Mouse (Mus musculus) kidney, postnatal 0 days (tissue): Measurements from ENCODE around the gene Znrf1. TPM values are rescaled to one million over a fixed set of nuclear protein-coding genes. Genes with fewer than 3 reads are reported as not detected.

ENCODE experiments used
- ATAC-seq: fragments of 200-750 bp; cut with Nextera tagmentation; replicated peaks from 2 replicates; pipeline ENCODE4 v1.8.0; 2017; ENCODE audit warnings: low read depth, moderate number of reproducible peaks, moderate TSS enrichment, moderate library complexity; ENCODE audit not compliant: low FRiP score
- DNase-seq: peaks from one replicate; pipeline ENCODE4 v3.0.0-alpha.2; 2016; ENCODE audit warnings: low spot score
- H3K27ac ChIP-seq: fragments of 300-500 bp; sonication (generic); 2 replicates; pipeline ENCODE4 v1.5.1; 2014; ENCODE audit warnings: mild to moderate bottlenecking
- H3K27me3 ChIP-seq: fragments of 300-500 bp; sonication (generic); 2 replicates; pipeline ENCODE4 v1.6.1; 2014; ENCODE audit warnings: low read length, mixed read lengths; ENCODE audit not compliant: insufficient read depth
- H3K36me3 ChIP-seq: fragments of 300-500 bp; sonication (generic); 2 replicates; pipeline ENCODE4 v1.6.1; 2014; ENCODE audit warnings: low read length, mixed read lengths; ENCODE audit not compliant: insufficient read depth
- H3K4me1 ChIP-seq: fragments of 300-500 bp; sonication (generic); replicated peaks from 2 replicates; pipeline ENCODE4 v1.6.1; 2014; ENCODE audit warnings: antibody characterized with exemption, low read length, mixed read lengths; ENCODE audit not compliant: insufficient read depth
- H3K4me2 ChIP-seq: fragments of 300-500 bp; sonication (generic); 2 replicates; pipeline ENCODE4 v1.6.1; 2014; ENCODE audit warnings: mild to moderate bottlenecking, low read length, moderate library complexity, mixed read lengths
- H3K4me3 ChIP-seq: fragments of 300-500 bp; sonication (generic); replicated peaks from 2 replicates; pipeline ENCODE4 v1.5.1; 2014; ENCODE audit warnings: low read depth, low read length
- H3K9ac ChIP-seq: fragments of 300-500 bp; sonication (generic); 2 replicates; pipeline ENCODE4 v1.6.1; 2014; ENCODE audit warnings: low read depth, low read length
- H3K9me3 ChIP-seq: fragments of 300-500 bp; sonication (generic); replicated peaks from 2 replicates; pipeline ENCODE4 v1.6.1; 2016; ENCODE audit warnings: low read length, inconsistent platforms, mixed read lengths
- CTCF ChIP-seq: IDR thresholded peaks from 2 replicates; pipeline ENCODE4 v1.5.1; 2016; ENCODE audit warnings: antibody characterized with exemption, low read depth, mild to moderate bottlenecking, moderate library complexity
- WGBS: fragments of 180-500 bp; shearing (Covaris S2); extraction: QIAGEN DNeasy Blood & Tissue Kit; methylation state at CpG from one replicate; pipeline ENCODE4 v1.1.7; 2014; 5-methylcytosine and 5-hydroxymethylcytosine counted together
- polyA plus RNA-seq: library from polyadenylated mRNA; unstranded; fragments of >200 nt; fragmentation: Nextera tagmentation; extraction: Ambion mirVana; gene quantifications from 2 replicates; pipeline ENCODE4 v1.2.1, GENCODE M21; 2015

The Znrf1 gene
- polyA plus RNA-seq, 1 experiment from 2014 or later: 22.5 TPM

GRCm38 (mm10) chr8:111516451-111517035, 19.4 kb upstream of the Znrf1 start:
- H3K36me3 ChIP-seq: no peaks in the 10 kb centered on the region
- no peak for TF ChIP-seq CTCF
- no peak overlapping the region for H3K4me3 ChIP-seq
- H3K9me3 ChIP-seq: no peaks in the 10 kb centered on the region
- H3K4me1 ChIP-seq: 0 out of 2 replicates have a peak, but pooled peaks cover 4% of the 10 kb centered on the region
- H3K27ac ChIP-seq: no peak overlapping the region
- H3K9ac ChIP-seq: no peak overlapping the region
- DNase-seq: peak; percentile 56
- no peaks in the 10 kb centered on the region for H3K27me3 ChIP-seq
- 53% methylated on average over 7 of the region's 7 CpGs for WGBS
- no peak overlapping the region for H3K4me2 ChIP-seq
- ATAC-seq: no peak

GRCm38 (mm10) chr8:111517466-111517865, 18.4 kb upstream of the Znrf1 start:
- Histone ChIP-seq H3K27ac (no peak overlapping the region), H3K4me1 (0 out of 2 replicates have a peak, but pooled peaks cover 4% of the 10 kb centered on the region), H3K4me2 (no peak overlapping the region), H3K27me3 (no peaks in the 10 kb centered on the region), H3K9ac (no peak overlapping the region), H3K36me3 (no peaks in the 10 kb centered on the region), H3K4me3 (no peak overlapping the region), H3K9me3 (no peaks in the 10 kb centered on the region)
- 82% methylated on average over 2 of the region's 2 CpGs for WGBS
- DNase-seq: no peak
- no peak for ATAC-seq
- no peak for TF ChIP-seq CTCF

- Histone ChIP-seq H3K9me3 (no peaks in the 10 kb centered on the region), H3K27ac (no peak within 1 kb of the TSS), H3K4me3 (peak within 1 kb of the TSS; percentile 60), H3K9ac (peak within 1 kb of the TSS; percentile 57), H3K27me3 (no peaks in the 10 kb centered on the region), H3K4me2 (peak within 1 kb of the TSS; percentile 73), H3K36me3 (no peaks in the 10 kb centered on the region), H3K4me1 (0 out of 2 replicates have a peak, but pooled peaks cover 4% of the 10 kb centered on the region)
- DNase-seq (peak; percentile 100), ATAC-seq (peak; percentile 100)
- 1% methylated on average over 31 of the region's 34 CpGs for WGBS
- TF ChIP-seq CTCF: peak; percentile 66
Observed at GRCm38 (mm10) chr8:111521713-111522429, 14.0 kb upstream of the Znrf1 start, which contains the start of gene Wdr59. TSS of gene Wdr59 (minus strand) at chr8:111522092.

- no peaks in the 10 kb centered on the region for H3K36me3 ChIP-seq
- no peak overlapping the region for H3K27ac ChIP-seq
- no peak for TF ChIP-seq CTCF
- H3K4me3 ChIP-seq: no peak overlapping the region
- no peak overlapping the region for H3K9ac ChIP-seq
- WGBS: 66% methylated on average over 6 of the region's 6 CpGs
- no peaks in the 10 kb centered on the region for H3K27me3 ChIP-seq
- no peak for DNase-seq
- H3K4me2 ChIP-seq: no peak overlapping the region
- ATAC-seq: no peak
- H3K9me3 ChIP-seq: no peaks in the 10 kb centered on the region
- H3K4me1 ChIP-seq: no peaks in the 10 kb centered on the region
Observed at GRCm38 (mm10) chr8:111526403-111527024, 9.4 kb upstream of the Znrf1 start.

- H3K9ac ChIP-seq: no peak overlapping the region
- DNase-seq (no peak), ATAC-seq (no peak)
- H3K27ac ChIP-seq: no peak overlapping the region
- no peaks in the 10 kb centered on the region for H3K27me3 ChIP-seq
- H3K4me3 ChIP-seq: no peak overlapping the region
- 67% methylated on average over 8 of the region's 8 CpGs for WGBS
- H3K4me1 ChIP-seq: no peaks in the 10 kb centered on the region
- no peaks in the 10 kb centered on the region for H3K9me3 ChIP-seq
- no peak for TF ChIP-seq CTCF
- no peaks in the 10 kb centered on the region for H3K36me3 ChIP-seq
- H3K4me2 ChIP-seq: no peak overlapping the region
Observed at GRCm38 (mm10) chr8:111527149-111527548, 8.7 kb upstream of the Znrf1 start.

- Histone ChIP-seq H3K9ac (no peak overlapping the region), H3K9me3 (no peaks in the 10 kb centered on the region), H3K36me3 (no peaks in the 10 kb centered on the region), H3K4me1 (no peaks in the 10 kb centered on the region), H3K27me3 (no peaks in the 10 kb centered on the region), H3K4me3 (no peak overlapping the region), H3K27ac (no peak overlapping the region), H3K4me2 (no peak overlapping the region)
- no peak for DNase-seq
- ATAC-seq: no peak
- TF ChIP-seq CTCF: no peak
- 83% methylated on average over 5 of the region's 5 CpGs for WGBS
Observed at GRCm38 (mm10) chr8:111528071-111528470, 7.8 kb upstream of the Znrf1 start.
